Mouse (Mus musculus): ENCODE measurements around the gene Gpr137c. TPM values are rescaled to one million over a fixed set of nuclear protein-coding genes. Genes with fewer than 3 reads are reported as not detected.

Gene Gpr137c
- 3.0 and 3.3 TPM in 2 replicates for polyA plus RNA-seq (2015; fragmentation: Nextera tagmentation; extraction: Ambion mirVana)

DNA sequence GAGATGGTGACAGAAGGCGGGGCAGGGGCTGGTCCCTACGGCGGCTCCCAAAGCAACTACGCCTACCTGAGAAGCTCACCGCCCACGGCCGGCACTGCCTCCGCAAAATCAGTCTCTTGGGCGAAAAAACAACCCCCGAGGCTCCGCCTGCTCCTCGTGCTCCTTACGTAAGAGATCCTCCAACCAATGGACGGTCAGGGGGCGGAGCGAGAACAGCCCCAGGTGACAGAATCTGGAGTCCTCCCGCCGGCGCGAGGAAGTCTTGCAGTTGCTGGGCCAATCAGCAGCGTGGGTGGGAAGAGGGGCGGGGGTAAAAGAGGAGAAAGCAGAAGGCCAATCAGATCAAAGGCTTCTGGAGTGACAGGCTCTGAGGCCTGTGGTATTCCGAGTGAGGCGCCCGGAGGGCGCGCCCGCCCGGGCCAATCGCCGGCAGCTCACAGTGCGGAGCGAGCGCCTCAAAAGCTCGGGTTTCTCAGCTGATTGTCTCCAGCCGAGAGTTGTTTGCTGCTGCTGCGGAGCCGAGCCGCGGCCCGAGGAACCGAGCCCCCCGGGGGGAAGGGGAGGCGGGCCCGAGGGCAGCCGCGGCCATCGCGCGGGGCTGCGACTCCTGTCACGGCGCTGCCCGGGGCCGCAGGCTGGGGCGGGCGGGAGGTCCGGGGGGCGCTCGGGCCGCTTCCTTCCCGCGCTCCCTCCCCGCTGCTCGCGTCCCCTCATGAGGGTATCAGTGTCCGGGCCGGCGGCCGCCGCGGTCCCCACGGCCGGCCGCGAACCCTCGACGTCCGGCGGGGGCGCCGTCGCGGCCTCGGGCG, at the start of gene Gpr137c:
TSS of gene Gpr137c (plus strand) at position 437 of the 809 bp plus-strand sequence.
- Histone ChIP-seq H3K9ac (ENCODE audit: low read length) (peak within 1 kb of the TSS; percentile 85), H3K27me3 (ENCODE audit: control insufficient read depth, insufficient read depth, low read length) (no peaks in the 10 kb centered on the region), H3K9me3 (replicated peaks; ENCODE audit: control insufficient read depth, low read length) (no peaks in the 10 kb centered on the region), H3K4me3 (ENCODE audit: low read length) (peak within 1 kb of the TSS; percentile 87), H3K4me1 (ENCODE audit: control insufficient read depth, insufficient read depth, low read length) (peaks cover 3% of the 10 kb centered on the region; the same call in 1 of the 2 replicates), H3K4me2 (ENCODE audit: low read depth, low read length) (peak within 1 kb of the TSS; percentile 93), H3K36me3 (ENCODE audit: control insufficient read depth, insufficient read depth) (no peaks in the 10 kb centered on the region), H3K27ac (ENCODE audit: low read length) (peak within 1 kb of the TSS; percentile 93)
- under 1% methylated on average over 64 of the region's 86 CpGs for WGBS
- peak; percentile 98 for ATAC-seq (replicated peaks; ENCODE audit: extremely low read depth, insufficient read depth, low FRiP score)

DNA sequence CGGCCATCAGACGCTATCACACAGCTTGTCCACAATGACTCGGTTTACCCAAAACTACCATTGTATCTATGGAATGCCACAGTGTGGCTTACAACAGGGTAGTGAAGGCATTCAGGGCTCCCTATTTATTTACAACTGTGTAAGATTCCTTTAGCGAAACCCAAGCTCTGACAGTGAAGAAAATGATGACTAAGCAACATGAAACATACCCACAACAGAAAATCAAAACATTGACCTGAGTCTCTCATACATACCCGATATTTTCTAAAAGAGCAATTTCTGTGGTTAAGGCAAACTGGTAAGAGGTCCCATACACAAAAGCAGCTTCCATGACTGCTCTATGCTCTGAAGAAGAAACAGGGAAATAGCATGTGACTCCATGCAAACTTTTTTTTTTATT, 47.3 kb upstream of the Gpr137c start:
- 93% methylated on average over 5 of the region's 5 CpGs for WGBS
- H3K27ac ChIP-seq (ENCODE audit: low read length): no peak overlapping the region
- no peaks in the 10 kb centered on the region; the same call in 1 of the 2 replicates for H3K36me3 ChIP-seq (ENCODE audit: control insufficient read depth, insufficient read depth)
- no peak overlapping the region for H3K4me2 ChIP-seq (ENCODE audit: low read depth, low read length)
- no peak for ATAC-seq (replicated peaks; ENCODE audit: extremely low read depth, insufficient read depth, low FRiP score)
- H3K9me3 ChIP-seq (replicated peaks; ENCODE audit: control insufficient read depth, low read length): no peaks in the 10 kb centered on the region
- no peaks in the 10 kb centered on the region for H3K27me3 ChIP-seq (ENCODE audit: control insufficient read depth, insufficient read depth, low read length)
- no peak overlapping the region for H3K4me3 ChIP-seq (ENCODE audit: low read length)
- H3K9ac ChIP-seq (ENCODE audit: low read length): no peak overlapping the region
- peaks cover 13% of the 10 kb centered on the region for H3K4me1 ChIP-seq (ENCODE audit: control insufficient read depth, insufficient read depth, low read length)

- no peaks in the 10 kb centered on the region for H3K27me3 ChIP-seq (ENCODE audit: control insufficient read depth, insufficient read depth, low read length)
- H3K4me2 ChIP-seq (ENCODE audit: low read depth, low read length): no peak overlapping the region
- no peak; the same call in 1 of the 2 replicates for ATAC-seq (replicated peaks; ENCODE audit: extremely low read depth, insufficient read depth, low FRiP score)
- no peaks in the 10 kb centered on the region for H3K9me3 ChIP-seq (replicated peaks; ENCODE audit: control insufficient read depth, low read length)
- H3K27ac ChIP-seq (ENCODE audit: low read length): no peak overlapping the region
- WGBS: 64% methylated on average over 14 of the region's 14 CpGs
- peaks cover 13% of the 10 kb centered on the region for H3K4me1 ChIP-seq (ENCODE audit: control insufficient read depth, insufficient read depth, low read length)
- H3K36me3 ChIP-seq (ENCODE audit: control insufficient read depth, insufficient read depth): no peaks in the 10 kb centered on the region; the same call in 1 of the 2 replicates
- H3K4me3 ChIP-seq (ENCODE audit: low read length): no peak overlapping the region
- H3K9ac ChIP-seq (ENCODE audit: low read length): no peak overlapping the region
Measured at GRCm38 (mm10) chr14:45175012-45175740, 44.3 kb upstream of the Gpr137c start.

DNA sequence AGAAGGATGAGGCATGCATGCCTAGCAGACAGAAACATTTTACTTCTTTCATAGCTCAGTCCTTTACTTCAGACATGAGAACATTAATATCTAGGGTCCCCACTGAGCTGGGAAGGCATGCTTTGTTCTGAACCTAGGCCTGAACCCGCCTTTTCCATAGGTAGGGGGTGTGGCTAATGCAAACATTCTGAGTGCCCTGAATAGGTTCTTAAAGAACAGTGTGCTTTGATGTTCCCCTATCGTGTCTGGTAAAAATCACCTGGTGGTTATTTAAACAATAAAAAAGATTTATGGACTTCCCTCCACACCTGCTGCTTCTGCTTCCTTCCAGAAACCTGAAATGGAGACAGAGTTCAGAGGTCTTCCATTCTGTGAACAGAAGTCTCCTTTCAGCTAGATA, 40.3 kb upstream of the Gpr137c start:
- no peaks in the 10 kb centered on the region for H3K36me3 ChIP-seq (ENCODE audit: control insufficient read depth, insufficient read depth)
- WGBS: 78% methylated on average over 2 of the region's 2 CpGs

DNA sequence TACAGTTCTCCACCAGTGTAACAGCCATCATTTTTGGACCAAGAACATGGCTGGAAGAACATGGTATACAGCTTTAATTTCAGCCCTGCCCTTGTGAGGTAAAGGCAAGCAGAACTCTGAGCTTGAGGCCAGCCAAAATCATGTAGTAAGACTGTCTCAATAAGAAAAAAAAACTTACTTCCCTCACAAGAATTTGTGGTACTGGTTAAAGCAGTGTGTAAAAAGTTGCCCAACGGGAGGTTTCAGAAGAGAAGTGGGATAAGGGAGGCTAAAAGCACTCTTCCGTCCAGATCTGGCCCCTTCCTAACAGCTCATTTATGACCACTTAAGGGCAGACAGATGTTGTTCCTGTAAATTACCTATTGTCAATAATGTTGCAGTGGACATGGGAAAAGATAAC, 39.9 kb upstream of the Gpr137c start:
- Histone ChIP-seq H3K4me3 (ENCODE audit: low read length) (no peak overlapping the region), H3K4me2 (ENCODE audit: low read depth, low read length) (no peak overlapping the region), H3K9ac (ENCODE audit: low read length) (no peak overlapping the region), H3K27me3 (ENCODE audit: control insufficient read depth, insufficient read depth, low read length) (no peaks in the 10 kb centered on the region), H3K4me1 (ENCODE audit: control insufficient read depth, insufficient read depth, low read length) (peaks cover 8% of the 10 kb centered on the region), H3K36me3 (ENCODE audit: control insufficient read depth, insufficient read depth) (no peaks in the 10 kb centered on the region), H3K9me3 (replicated peaks; ENCODE audit: control insufficient read depth, low read length) (no peaks in the 10 kb centered on the region), H3K27ac (ENCODE audit: low read length) (no peak overlapping the region)
- no peak for ATAC-seq (replicated peaks; ENCODE audit: extremely low read depth, insufficient read depth, low FRiP score)
- 92% methylated on average over 2 of the region's 2 CpGs for WGBS

More for the DNA sequence above, 40.3 kb upstream of the Gpr137c start:
- H3K4me2 ChIP-seq (ENCODE audit: low read depth, low read length): no peak overlapping the region
- no peak overlapping the region for H3K9ac ChIP-seq (ENCODE audit: low read length)
- peaks cover 12% of the 10 kb centered on the region for H3K4me1 ChIP-seq (ENCODE audit: control insufficient read depth, insufficient read depth, low read length)
- no peak overlapping the region for H3K27ac ChIP-seq (ENCODE audit: low read length)
- no peak for ATAC-seq (replicated peaks; ENCODE audit: extremely low read depth, insufficient read depth, low FRiP score)
- H3K4me3 ChIP-seq (ENCODE audit: low read length): no peak overlapping the region
- H3K27me3 ChIP-seq (ENCODE audit: control insufficient read depth, insufficient read depth, low read length): no peaks in the 10 kb centered on the region
- no peaks in the 10 kb centered on the region for H3K9me3 ChIP-seq (replicated peaks; ENCODE audit: control insufficient read depth, low read length)

GRCm38 (mm10) chr14:45181611-45182010, 37.9 kb upstream of the Gpr137c start:
- Histone ChIP-seq H3K9me3 (replicated peaks; ENCODE audit: control insufficient read depth, low read length) (no peaks in the 10 kb centered on the region), H3K36me3 (ENCODE audit: control insufficient read depth, insufficient read depth) (no peaks in the 10 kb centered on the region), H3K4me2 (ENCODE audit: low read depth, low read length) (no peak overlapping the region), H3K9ac (ENCODE audit: low read length) (no peak overlapping the region), H3K4me3 (ENCODE audit: low read length) (no peak overlapping the region), H3K27ac (ENCODE audit: low read length) (no peak overlapping the region), H3K27me3 (ENCODE audit: control insufficient read depth, insufficient read depth, low read length) (no peaks in the 10 kb centered on the region), H3K4me1 (ENCODE audit: control insufficient read depth, insufficient read depth, low read length) (no peaks in the 10 kb centered on the region)
- ATAC-seq (replicated peaks; ENCODE audit: extremely low read depth, insufficient read depth, low FRiP score): no peak
- 60% methylated on average over 4 of the region's 4 CpGs for WGBS

- Histone ChIP-seq H3K4me2 (ENCODE audit: low read depth, low read length) (no peak overlapping the region), H3K4me3 (ENCODE audit: low read length) (no peak overlapping the region), H3K4me1 (ENCODE audit: control insufficient read depth, insufficient read depth, low read length) (no peaks in the 10 kb centered on the region), H3K36me3 (ENCODE audit: control insufficient read depth, insufficient read depth) (peaks cover 2% of the 10 kb centered on the region; the same call in 1 of the 2 replicates), H3K27ac (ENCODE audit: low read length) (no peak overlapping the region), H3K27me3 (ENCODE audit: control insufficient read depth, insufficient read depth, low read length) (no peaks in the 10 kb centered on the region), H3K9ac (ENCODE audit: low read length) (no peak overlapping the region), H3K9me3 (replicated peaks; ENCODE audit: control insufficient read depth, low read length) (peaks cover 4% of the 10 kb centered on the region; the same call in 1 of the 2 replicates)
- ATAC-seq (replicated peaks; ENCODE audit: extremely low read depth, insufficient read depth, low FRiP score): no peak
- WGBS: 77% methylated on average over 2 of the region's 2 CpGs
Measured at GRCm38 (mm10) chr14:45190999-45191398, 28.5 kb upstream of the Gpr137c start.

DNA sequence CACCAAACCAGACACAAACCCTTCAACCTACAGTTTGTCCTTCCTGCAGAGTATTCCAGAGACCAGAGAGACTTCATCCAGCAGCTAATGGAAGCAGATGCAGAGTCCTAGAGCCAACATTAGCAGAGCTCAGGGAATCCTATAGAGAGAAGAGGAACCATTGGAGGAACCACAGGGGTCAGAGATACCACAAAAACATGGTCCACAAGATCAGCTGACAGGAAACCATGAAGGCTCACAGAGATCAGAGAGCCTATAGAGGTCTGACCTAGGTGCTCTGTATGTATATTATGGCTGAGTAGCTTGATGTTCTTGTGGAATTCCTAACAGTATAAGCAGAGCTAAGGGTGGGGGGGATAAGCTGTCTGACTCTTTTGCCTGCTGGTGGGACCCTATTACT, 18.9 kb upstream of the Gpr137c start:
- H3K9me3 ChIP-seq (replicated peaks; ENCODE audit: control insufficient read depth, low read length): no peaks in the 10 kb centered on the region
- no peak overlapping the region for H3K4me3 ChIP-seq (ENCODE audit: low read length)
- ATAC-seq (replicated peaks; ENCODE audit: extremely low read depth, insufficient read depth, low FRiP score): no peak
- H3K27ac ChIP-seq (ENCODE audit: low read length): no peak overlapping the region
- H3K9ac ChIP-seq (ENCODE audit: low read length): no peak overlapping the region
- H3K4me1 ChIP-seq (ENCODE audit: control insufficient read depth, insufficient read depth, low read length): no peaks in the 10 kb centered on the region
- H3K27me3 ChIP-seq (ENCODE audit: control insufficient read depth, insufficient read depth, low read length): no peaks in the 10 kb centered on the region
- peaks cover 3% of the 10 kb centered on the region for H3K36me3 ChIP-seq (ENCODE audit: control insufficient read depth, insufficient read depth)
- no peak overlapping the region for H3K4me2 ChIP-seq (ENCODE audit: low read depth, low read length)

GRCm38 (mm10) chr14:45210683-45211082, 8.8 kb upstream of the Gpr137c start:
- WGBS: 61% methylated on average over 4 of the region's 4 CpGs
- no peak for ATAC-seq (replicated peaks; ENCODE audit: extremely low read depth, insufficient read depth, low FRiP score)
- Histone ChIP-seq H3K4me1 (ENCODE audit: control insufficient read depth, insufficient read depth, low read length) (no peaks in the 10 kb centered on the region), H3K4me3 (ENCODE audit: low read length) (no peak overlapping the region), H3K4me2 (ENCODE audit: low read depth, low read length) (no peak overlapping the region), H3K36me3 (ENCODE audit: control insufficient read depth, insufficient read depth) (no peaks in the 10 kb centered on the region), H3K9me3 (replicated peaks; ENCODE audit: control insufficient read depth, low read length) (no peaks in the 10 kb centered on the region), H3K27ac (ENCODE audit: low read length) (no peak overlapping the region), H3K9ac (ENCODE audit: low read length) (no peak overlapping the region), H3K27me3 (ENCODE audit: control insufficient read depth, insufficient read depth, low read length) (no peaks in the 10 kb centered on the region)
